Mouse (Mus musculus) lung, postnatal 0 days (tissue): ENCODE measurements around the gene Megf6.

Source experiments
- CTCF ChIP-seq: IDR thresholded peaks from 2 replicates; pipeline ENCODE4 v1.5.1; 2016; ENCODE audit warnings: antibody characterized with exemption, mild to moderate bottlenecking
- EP300 ChIP-seq: IDR thresholded peaks from 2 replicates; pipeline ENCODE4 v1.6.1; 2016; ENCODE audit warnings: antibody characterized with exemption, mild to moderate bottlenecking, control low read depth

GRCm38 (mm10) chr4:154142211-154143040 is 28.1 kb upstream of the Megf6 start, which contains the start of gene Wrap73:
- TF ChIP-seq CTCF = no peak
- TF ChIP-seq EP300 = no peak
